Mouse (Mus musculus) naive thymus-derived CD4-positive, alpha-beta T cell, adult 2 months (primary cell): ENCODE data around the gene Naglu.

Source experiments
- DNase-seq: peaks from one replicate; pipeline ENCODE4 v3.0.0-alpha.2; 2011; ENCODE audit warnings: low read depth

The Naglu gene

GRCm38 (mm10) chr11:101069391-101070188 lies at the start of gene Naglu:
Gene Naglu, plus strand, starts transcription at chr11:101070012.
- peak; percentile 90 for DNase-seq

GRCm38 (mm10) chr11:101023371-101023770 lies 46.4 kb upstream of the Naglu start:
- DNase-seq: no peak

- no peak for DNase-seq
Measured at GRCm38 (mm10) chr11:101024001-101024400, 45.8 kb upstream of the Naglu start.

GRCm38 (mm10) chr11:101027121-101027520 lies 42.7 kb upstream of the Naglu start:
- DNase-seq: no peak

GRCm38 (mm10) chr11:101029320-101029719 lies 40.5 kb upstream of the Naglu start:
- no peak for DNase-seq

GRCm38 (mm10) chr11:101030136-101030807 lies 39.5 kb upstream of the Naglu start:
- no peak for DNase-seq

- no peak for DNase-seq
Measured at GRCm38 (mm10) chr11:101030808-101031156, 39.0 kb upstream of the Naglu start.

- no peak for DNase-seq
Measured at GRCm38 (mm10) chr11:101031470-101031869, 38.3 kb upstream of the Naglu start.

- DNase-seq: no peak
Measured at GRCm38 (mm10) chr11:101033856-101034500, 35.8 kb upstream of the Naglu start.

- no peak for DNase-seq
Measured at GRCm38 (mm10) chr11:101034614-101035327, 35.0 kb upstream of the Naglu start.

GRCm38 (mm10) chr11:101035328-101035695 lies 34.5 kb upstream of the Naglu start:
- DNase-seq: no peak

- DNase-seq: no peak
Measured at GRCm38 (mm10) chr11:101037795-101038194, 32.0 kb upstream of the Naglu start.

- DNase-seq: no peak
Measured at GRCm38 (mm10) chr11:101045826-101046225, 24.0 kb upstream of the Naglu start.

- peak; percentile 60 for DNase-seq
Measured at GRCm38 (mm10) chr11:101046440-101046839, 23.4 kb upstream of the Naglu start.

- DNase-seq: no peak
Measured at GRCm38 (mm10) chr11:101047502-101047901, 22.3 kb upstream of the Naglu start.

GRCm38 (mm10) chr11:101050359-101050758 lies 19.5 kb upstream of the Naglu start:
- DNase-seq: no peak

GRCm38 (mm10) chr11:101051051-101051493 lies 18.7 kb upstream of the Naglu start:
- DNase-seq: no peak

GRCm38 (mm10) chr11:101051617-101052016 lies 18.2 kb upstream of the Naglu start:
- no peak for DNase-seq

- DNase-seq: no peak
Measured at GRCm38 (mm10) chr11:101052751-101053473, 16.9 kb upstream of the Naglu start.

GRCm38 (mm10) chr11:101053974-101054373 lies 15.8 kb upstream of the Naglu start:
- peak; percentile 58 for DNase-seq

- no peak for DNase-seq
Measured at GRCm38 (mm10) chr11:101055418-101055817, 14.4 kb upstream of the Naglu start.

GRCm38 (mm10) chr11:101056885-101057284 lies 12.9 kb upstream of the Naglu start:
- no peak for DNase-seq
